Mouse (Mus musculus) liver, adult 2 months (tissue): ENCODE measurements around the gene Pgam1. TPM values are rescaled to one million over a fixed set of nuclear protein-coding genes. Genes with fewer than 3 reads are reported as not detected.

Experiments used
- DNase-seq: peaks from one replicate; pipeline ENCODE4 v3.0.0-alpha.2; 2011; ENCODE audit warnings: low read depth, low spot score; ENCODE audit errors: extremely low read depth
- H3K27ac ChIP-seq: fragments of 200-500 bp; replicated peaks from 2 replicates; pipeline ENCODE4 v1.5.1; 2012; ENCODE audit warnings: low read depth, mild to moderate bottlenecking, control low read depth, inconsistent platforms, low read length; ENCODE audit not compliant: insufficient read depth
- H3K27me3 ChIP-seq: fragments of 200-500 bp; 2 replicates; pipeline ENCODE4 v1.6.1; 2012; ENCODE audit warnings: mild to moderate bottlenecking, moderate library complexity, low read length, inconsistent platforms; ENCODE audit not compliant: control insufficient read depth, insufficient read depth
- H3K36me3 ChIP-seq: fragments of 200-500 bp; 2 replicates; pipeline ENCODE4 v1.6.1; 2012; ENCODE audit warnings: low read length, inconsistent platforms; ENCODE audit not compliant: control insufficient read depth, insufficient read depth
- H3K4me1 ChIP-seq: fragments of 200-500 bp; 2 replicates; pipeline ENCODE4 v1.6.1; 2011; ENCODE audit warnings: low read length; ENCODE audit not compliant: control insufficient read depth, insufficient read depth
- H3K4me3 ChIP-seq: fragments of 200-500 bp; 2 replicates; pipeline ENCODE4 v1.5.1; 2011; ENCODE audit warnings: low read depth, mild to moderate bottlenecking, control low read depth, low read length, moderate library complexity; ENCODE audit not compliant: insufficient read depth
- H3K79me2 ChIP-seq: fragments of 200-500 bp; 2 replicates; pipeline ENCODE4 v1.6.1; 2012; ENCODE audit warnings: inconsistent platforms, mild to moderate bottlenecking, low read length, moderate library complexity; ENCODE audit not compliant: control insufficient read depth, insufficient read depth
- H3K9ac ChIP-seq: fragments of 200-500 bp; 2 replicates; pipeline ENCODE4 v1.6.1; 2012; ENCODE audit warnings: low read depth, mild to moderate bottlenecking, control low read depth, inconsistent platforms, low read length
- CTCF ChIP-seq: fragments of 200-500 bp; IDR thresholded peaks from 2 replicates; pipeline ENCODE4 v1.5.1; 2011; ENCODE audit warnings: low read depth, low read length, control low read depth
- POLR2A ChIP-seq: fragments of 200-500 bp; IDR thresholded peaks from 2 replicates; pipeline ENCODE4 v1.6.1; 2011; ENCODE audit warnings: low read length, control low read depth; ENCODE audit not compliant: insufficient read depth; ENCODE audit errors: extremely low read depth
- WGBS: fragments of 180-500 bp; shearing (Covaris S2); methylation state at CpG from one replicate; pipeline ENCODE4 v1.1.7; 2018; 5-methylcytosine and 5-hydroxymethylcytosine counted together
- polyA plus RNA-seq: library from polyadenylated mRNA; depleted of rRNA; stranded (reverse); fragments of >200 nt; gene quantifications from 2 replicates; pipeline ENCODE4 v1.2.3, GENCODE M21; 2012; rRNA removed
- total RNA-seq: library from RNA; depleted of rRNA; stranded (reverse); fragments of >200 nt; gene quantifications from 2 replicates; pipeline ENCODE4 v1.2.3, GENCODE M21; 2014; rRNA removed

Pgam1 gene
- total and polyA plus RNA-seq, 2 experiments, result 108 to 195 TPM

GRCm38 (mm10) chr19:41943841-41944240 is 32.1 kb downstream of the Pgam1 start:
- DNase-seq, result peak; percentile 37
- TF ChIP-seq POLR2A (no peak), CTCF (no peak)
- no peak overlapping the region for H3K9ac ChIP-seq
- 64% methylated on average over 7 of the region's 7 CpGs for WGBS
- H3K79me2 ChIP-seq, result no peaks in the 10 kb centered on the region
- H3K36me3 ChIP-seq, result peaks cover 72% of the 10 kb centered on the region
- no peaks in the 10 kb centered on the region for H3K27me3 ChIP-seq
- no peak overlapping the region for H3K27ac ChIP-seq
- H3K4me3 ChIP-seq, result no peak overlapping the region
- no peaks in the 10 kb centered on the region for H3K4me1 ChIP-seq

GRCm38 (mm10) chr19:41952287-41952686 is 40.6 kb downstream of the Pgam1 start:
- H3K4me3 ChIP-seq, result no peak overlapping the region
- peaks cover 73% of the 10 kb centered on the region for H3K36me3 ChIP-seq
- DNase-seq, result no peak
- TF ChIP-seq CTCF (peak; percentile 16), POLR2A (no peak)
- no peaks in the 10 kb centered on the region for H3K79me2 ChIP-seq
- 76% methylated on average over 4 of the region's 4 CpGs for WGBS
- no peak overlapping the region for H3K9ac ChIP-seq
- H3K4me1 ChIP-seq, result no peaks in the 10 kb centered on the region
- H3K27me3 ChIP-seq, result no peaks in the 10 kb centered on the region
- H3K27ac ChIP-seq, result no peak overlapping the region

- DNase-seq, result no peak
- no peak for TF ChIP-seq CTCF
- TF ChIP-seq POLR2A, result no peak
- Histone ChIP-seq H3K4me1 (no peaks in the 10 kb centered on the region), H3K79me2 (no peaks in the 10 kb centered on the region), H3K27me3 (no peaks in the 10 kb centered on the region), H3K4me3 (no peak overlapping the region), H3K36me3 (peaks cover 77% of the 10 kb centered on the region), H3K27ac (no peak overlapping the region), H3K9ac (no peak overlapping the region)
- WGBS, result 91% methylated on average over 3 of the region's 3 CpGs
These were observed 41.9 kb downstream of the Pgam1 start for GRCm38 (mm10) chr19:41953574-41953973.

Other genes with a start within 250 kb of the Pgam1 start
- 0.07 and 0.09 TPM in 2 replicates for gene Slit1, start 168.3 kb upstream of the Pgam1 start, total RNA-seq
- 0.02 and 0.18 TPM in 2 replicates for gene Slit1, start 168.3 kb upstream of the Pgam1 start, polyA plus RNA-seq
- gene Arhgap19, start 109.9 kb upstream of the Pgam1 start, total RNA-seq, result 1.9 and 2.8 TPM in 2 replicates
- gene Arhgap19, start 109.9 kb upstream of the Pgam1 start, polyA plus RNA-seq, result 0.72 and 1.2 TPM in 2 replicates
- gene Frat1, start 82.0 kb upstream of the Pgam1 start, total RNA-seq, result 1.9 and 3.3 TPM in 2 replicates
- gene Frat1, start 82.0 kb upstream of the Pgam1 start, polyA plus RNA-seq, result 5.5 and 5.6 TPM in 2 replicates
- 0.87 and 1.3 TPM in 2 replicates for gene Frat2, start 63.8 kb upstream of the Pgam1 start, total RNA-seq
- 2.2 and 2.4 TPM in 2 replicates for gene Frat2, start 63.8 kb upstream of the Pgam1 start, polyA plus RNA-seq
- 1.4 and 1.8 TPM in 2 replicates for gene Rrp12, start 15.8 kb upstream of the Pgam1 start, total RNA-seq
- gene Rrp12, start 15.8 kb upstream of the Pgam1 start, polyA plus RNA-seq, result 2.4 and 4.1 TPM in 2 replicates
- 5.6 and 6.5 TPM in 2 replicates for gene Exosc1, start 21.5 kb downstream of the Pgam1 start, total RNA-seq
- 5.9 and 8.2 TPM in 2 replicates for gene Exosc1, start 21.5 kb downstream of the Pgam1 start, polyA plus RNA-seq
- gene Zdhhc16, start 21.6 kb downstream of the Pgam1 start, total RNA-seq, result 7.9 and 15.0 TPM in 2 replicates
- gene Zdhhc16, start 21.6 kb downstream of the Pgam1 start, polyA plus RNA-seq, result 40.9 and 49.9 TPM in 2 replicates
- gene Mms19, start 69.2 kb downstream of the Pgam1 start, total RNA-seq, result 14.9 and 15.1 TPM in 2 replicates
- 23.2 and 39.5 TPM in 2 replicates for gene Mms19, start 69.2 kb downstream of the Pgam1 start, polyA plus RNA-seq
- 4.6 and 4.8 TPM in 2 replicates for gene Ubtd1, start 69.8 kb downstream of the Pgam1 start, total RNA-seq
- gene Ubtd1, start 69.8 kb downstream of the Pgam1 start, polyA plus RNA-seq, result 13.4 and 15.3 TPM in 2 replicates
- gene Ankrd2, start 124.1 kb downstream of the Pgam1 start, total RNA-seq, result 1.1 and 1.2 TPM in 2 replicates
- gene Ankrd2, start 124.1 kb downstream of the Pgam1 start, polyA plus RNA-seq, result 0.37 and 0.65 TPM in 2 replicates
- gene Hoga1, start 133.7 kb downstream of the Pgam1 start, total RNA-seq, result 128 and 132 TPM in 2 replicates
- gene Hoga1, start 133.7 kb downstream of the Pgam1 start, polyA plus RNA-seq, result 247 and 290 TPM in 2 replicates
- 13.9 and 17.1 TPM in 2 replicates for gene 4933411K16Rik, start 140.3 kb downstream of the Pgam1 start, total RNA-seq
- gene 4933411K16Rik, start 140.3 kb downstream of the Pgam1 start, polyA plus RNA-seq, result 3.5 and 7.0 TPM in 2 replicates
- gene Morn4, start 174.4 kb downstream of the Pgam1 start, total RNA-seq, result 0.09 and 0.13 TPM in 2 replicates
- 0.27 and 0.44 TPM in 2 replicates for gene Morn4, start 174.4 kb downstream of the Pgam1 start, polyA plus RNA-seq
- 20.2 and 23.8 TPM in 2 replicates for gene Pi4k2a, start 178.5 kb downstream of the Pgam1 start, total RNA-seq
- gene Pi4k2a, start 178.5 kb downstream of the Pgam1 start, polyA plus RNA-seq, result 43.3 and 46.1 TPM in 2 replicates
- 49.0 and 53.6 TPM in 2 replicates for gene Avpi1, start 217.1 kb downstream of the Pgam1 start, total RNA-seq
- gene Avpi1, start 217.1 kb downstream of the Pgam1 start, polyA plus RNA-seq, result 35.9 and 38.2 TPM in 2 replicates
- gene Marveld1, start 235.5 kb downstream of the Pgam1 start, total RNA-seq, result 11.9 and 12.1 TPM in 2 replicates
- gene Marveld1, start 235.5 kb downstream of the Pgam1 start, polyA plus RNA-seq, result 25.7 and 29.8 TPM in 2 replicates